Mouse (Mus musculus) MEL (cell line): ENCODE results near the gene Rnf151. TPM values are rescaled to one million over a fixed set of nuclear protein-coding genes. Genes with fewer than 3 reads are reported as not detected.

ENCODE experiments used
- DNase-seq: peaks from one replicate; pipeline ENCODE4 v3.0.0; 2011; ENCODE audit warnings: low read depth, low spot score
- H3K27ac ChIP-seq: 2 replicates; pipeline ENCODE4 v1.5.1; 2012; ENCODE audit warnings: low read depth, mild to moderate bottlenecking, control low read depth, low read length, moderate library complexity; ENCODE audit not compliant: control insufficient read depth
- H3K27me3 ChIP-seq, 2 experiments: fragments of 150-350 bp in 1 of 2; sonication (generic) in 1 of 2; 2 replicates each; pipeline ENCODE4 v1.6.1; 2012; ENCODE audit warnings: low read length in 2 of 2, mild to moderate bottlenecking in 2 of 2, improper control_type of control experiment in 1 of 2, moderate library complexity in 1 of 2; ENCODE audit not compliant: insufficient read depth in 2 of 2, control insufficient read depth in 1 of 2
- H3K36me3 ChIP-seq, 2 experiments: 2 replicates each; pipeline ENCODE4 v1.6.1; 2012 to 2014; ENCODE audit warnings: low read length in 2 of 2, improper control_type of control experiment in 1 of 2, inconsistent platforms in 1 of 2, mild to moderate bottlenecking in 1 of 2; ENCODE audit not compliant: insufficient read depth in 2 of 2, control insufficient read depth in 1 of 2
- H3K4me1 ChIP-seq, 2 experiments: fragments of 150-350 bp in 1 of 2; sonication (generic) in 1 of 2; 2 replicates each; pipeline ENCODE4 v1.6.1; 2012; ENCODE audit warnings: low read length in 2 of 2, improper control_type of control experiment in 1 of 2, mild to moderate bottlenecking in 1 of 2; ENCODE audit not compliant: insufficient read depth in 2 of 2, control insufficient read depth in 1 of 2
- H3K4me3 ChIP-seq, 2 experiments: fragments of 150-350 bp in 1 of 2; sonication (generic) in 1 of 2; 2 replicates each; pipeline ENCODE4 v1.5.1; 2012; ENCODE audit warnings: low read depth in 2 of 2, low read length in 2 of 2, mild to moderate bottlenecking in 2 of 2, moderate library complexity in 2 of 2, control low read depth in 1 of 2, improper control_type of control experiment in 1 of 2; ENCODE audit not compliant: control insufficient read depth in 1 of 2, insufficient read depth in 1 of 2
- H3K79me2 ChIP-seq: 2 replicates; pipeline ENCODE4 v1.6.1; 2012; ENCODE audit warnings: mild to moderate bottlenecking, low read length, moderate library complexity; ENCODE audit not compliant: control insufficient read depth, poor library complexity, insufficient read depth
- H3K9ac ChIP-seq: 2 replicates; pipeline ENCODE4 v1.6.1; 2012; ENCODE audit warnings: low read depth, mild to moderate bottlenecking, control low read depth, low read length, moderate library complexity; ENCODE audit not compliant: control insufficient read depth, poor library complexity, severe bottlenecking
- H3K9me3 ChIP-seq: fragments of 150-350 bp; sonication (generic); replicated peaks from 2 replicates; pipeline ENCODE4 v1.6.1; 2012; ENCODE audit warnings: mild to moderate bottlenecking, low read length, improper control_type of control experiment, moderate library complexity; ENCODE audit not compliant: insufficient read depth
- CTCF ChIP-seq, 3 experiments: IDR thresholded peaks in 2 of 3; conservative IDR thresholded peaks in 1 of 3; 2 replicates each; pipeline ENCODE4 v1.5.1; 2011 to 2012; ENCODE audit warnings: low read length in 3 of 3, low read depth in 2 of 3, mild to moderate bottlenecking in 2 of 3, improper control_type of control experiment in 1 of 3, inconsistent platforms in 1 of 3, mixed read lengths in 1 of 3, moderate library complexity in 1 of 3; ENCODE audit not compliant: control insufficient read depth in 1 of 3, insufficient read depth in 1 of 3, poor library complexity in 1 of 3, severe bottlenecking in 1 of 3
- ELF1 ChIP-seq: IDR thresholded peaks from 2 replicates; pipeline ENCODE4 v1.6.1; 2014; ENCODE audit warnings: low read depth, mild to moderate bottlenecking, inconsistent platforms, low read length, improper control_type of control experiment, moderate library complexity
- ETS1 ChIP-seq: IDR thresholded peaks from 2 replicates; pipeline ENCODE4 v1.6.1; 2012; ENCODE audit warnings: low read depth, mild to moderate bottlenecking, inconsistent platforms, low read length, improper control_type of control experiment, moderate library complexity
- GATA1 ChIP-seq: IDR thresholded peaks from 2 replicates; pipeline ENCODE4 v1.6.1; 2011; ENCODE audit warnings: low read depth, low read length, improper control_type of control experiment
- HCFC1 ChIP-seq: IDR thresholded peaks from 2 replicates; pipeline ENCODE4 v1.6.1; 2012; ENCODE audit warnings: low read depth, mild to moderate bottlenecking, inconsistent platforms, low read length, improper control_type of control experiment, moderate library complexity
- JUND ChIP-seq: IDR thresholded peaks from 2 replicates; pipeline ENCODE4 v1.6.1; 2011; ENCODE audit warnings: low read depth, mild to moderate bottlenecking, improper control_type of control experiment, low read length
- KAT2A ChIP-seq: conservative IDR thresholded peaks from 2 replicates; pipeline ENCODE4 v1.6.1; 2012; ENCODE audit warnings: low read depth, low read length, improper control_type of control experiment, inconsistent platforms
- MAFK ChIP-seq: IDR thresholded peaks from 2 replicates; pipeline ENCODE4 v1.6.1; 2011; ENCODE audit warnings: low read depth, mild to moderate bottlenecking, low read length, improper control_type of control experiment, borderline replicate concordance
- MAX ChIP-seq: IDR thresholded peaks from 2 replicates; pipeline ENCODE4 v1.6.1; 2011; ENCODE audit warnings: low read length, improper control_type of control experiment
- MEF2A ChIP-seq: IDR thresholded peaks from 2 replicates; pipeline ENCODE4 v1.6.1; 2014; ENCODE audit warnings: low read depth, mild to moderate bottlenecking, inconsistent platforms, low read length, improper control_type of control experiment; ENCODE audit not compliant: poor library complexity, insufficient replicate concordance, severe bottlenecking; ENCODE audit errors: extremely low read depth
- MXI1 ChIP-seq: IDR thresholded peaks from 2 replicates; pipeline ENCODE4 v1.6.1; 2011; ENCODE audit warnings: mild to moderate bottlenecking, low read depth, low read length, improper control_type of control experiment
- MYB ChIP-seq: IDR thresholded peaks from 2 replicates; pipeline ENCODE4 v1.6.1; 2011; ENCODE audit warnings: mild to moderate bottlenecking, low read depth, low read length, improper control_type of control experiment
- NELFE ChIP-seq: IDR thresholded peaks from 2 replicates; pipeline ENCODE4 v1.6.1; 2011; ENCODE audit warnings: low read depth, low read length, improper control_type of control experiment
- NRF1 ChIP-seq: IDR thresholded peaks from 2 replicates; pipeline ENCODE4 v1.6.1; 2014; ENCODE audit warnings: low read depth, mild to moderate bottlenecking, inconsistent platforms, low read length, improper control_type of control experiment, moderate library complexity; ENCODE audit not compliant: poor library complexity, insufficient read depth, severe bottlenecking
- POLR2A ChIP-seq, 2 experiments: IDR thresholded peaks; 2 replicates each; pipeline ENCODE4 v1.6.1; 2011 to 2012; ENCODE audit warnings: low read length in 2 of 2, mild to moderate bottlenecking in 2 of 2, control low read depth in 1 of 2, improper control_type of control experiment in 1 of 2, low read depth in 1 of 2, moderate library complexity in 1 of 2; ENCODE audit not compliant: control insufficient read depth in 1 of 2, insufficient read depth in 1 of 2, poor library complexity in 1 of 2
- POLR2AphosphoS2 ChIP-seq: IDR thresholded peaks from 2 replicates; pipeline ENCODE4 v1.6.1; 2011; ENCODE audit warnings: low read length, improper control_type of control experiment
- POLR2AphosphoS5 ChIP-seq: IDR thresholded peaks from 2 replicates; pipeline ENCODE4 v1.6.1; 2012; ENCODE audit warnings: low read depth, borderline replicate concordance, mild to moderate bottlenecking, inconsistent platforms, low read length, moderate library complexity, mixed read lengths
- SIN3A ChIP-seq: IDR thresholded peaks from 2 replicates; pipeline ENCODE4 v1.6.1; 2012; ENCODE audit warnings: low read length, improper control_type of control experiment, inconsistent platforms
- SMC3 ChIP-seq: IDR thresholded peaks from 2 replicates; pipeline ENCODE4 v1.6.1; 2011; ENCODE audit warnings: low read depth, low read length, improper control_type of control experiment
- TBP ChIP-seq: IDR thresholded peaks from 2 replicates; pipeline ENCODE4 v1.8.0; 2011; ENCODE audit warnings: low read depth, low read length, improper control_type of control experiment
- TCF12 ChIP-seq: IDR thresholded peaks from 2 replicates; pipeline ENCODE4 v1.6.1; 2014; ENCODE audit warnings: low read depth, mild to moderate bottlenecking, inconsistent platforms, low read length, improper control_type of control experiment, moderate library complexity
- UBTF ChIP-seq: IDR thresholded peaks from 2 replicates; pipeline ENCODE4 v1.6.1; 2012; ENCODE audit warnings: low read depth, mild to moderate bottlenecking, inconsistent platforms, low read length, improper control_type of control experiment, moderate library complexity, borderline replicate concordance; ENCODE audit not compliant: insufficient read depth
- USF1 ChIP-seq: IDR thresholded peaks from 2 replicates; pipeline ENCODE4 v1.6.1; 2014; ENCODE audit warnings: low read depth, mild to moderate bottlenecking, inconsistent platforms, low read length, improper control_type of control experiment, moderate library complexity
- USF2 ChIP-seq, 2 experiments: IDR thresholded peaks; 2 replicates each; pipeline ENCODE4 v1.6.1; 2011 to 2012; ENCODE audit warnings: improper control_type of control experiment in 2 of 2, low read length in 2 of 2, borderline replicate concordance in 1 of 2, inconsistent platforms in 1 of 2, low read depth in 1 of 2, mild to moderate bottlenecking in 1 of 2; ENCODE audit not compliant: insufficient read depth in 1 of 2
- ZKSCAN1 ChIP-seq: IDR thresholded peaks from 2 replicates; pipeline ENCODE4 v1.6.1; 2012; ENCODE audit warnings: low read depth, mild to moderate bottlenecking, inconsistent platforms, low read length, improper control_type of control experiment, moderate library complexity
- polyA plus RNA-seq, 2 experiments: library from polyadenylated mRNA; stranded (reverse) in 1 of 2; unstranded in 1 of 2; fragments of >175 nt in 1 of 2; fragments of >200 nt in 1 of 2; gene quantifications; 2 replicates each; pipeline versions ENCODE4 v1.2.1 to v1.2.4; 2012; ENCODE audit warnings: low replicate concordance in 2 of 2, low read depth in 1 of 2; ENCODE audit not compliant: insufficient read length in 2 of 2, insufficient read depth in 1 of 2, missing spikeins in 1 of 2
- total RNA-seq: library from RNA; depleted of rRNA; stranded (reverse); fragments of 300-350 nt; gene quantifications from 2 replicates; pipeline ENCODE4 v1.2.3, GENCODE M21; 2012

The Rnf151 gene
- total and polyA plus RNA-seq, 3 experiments, result 0.23 to 0.40 TPM; not detected in 1

DNA sequence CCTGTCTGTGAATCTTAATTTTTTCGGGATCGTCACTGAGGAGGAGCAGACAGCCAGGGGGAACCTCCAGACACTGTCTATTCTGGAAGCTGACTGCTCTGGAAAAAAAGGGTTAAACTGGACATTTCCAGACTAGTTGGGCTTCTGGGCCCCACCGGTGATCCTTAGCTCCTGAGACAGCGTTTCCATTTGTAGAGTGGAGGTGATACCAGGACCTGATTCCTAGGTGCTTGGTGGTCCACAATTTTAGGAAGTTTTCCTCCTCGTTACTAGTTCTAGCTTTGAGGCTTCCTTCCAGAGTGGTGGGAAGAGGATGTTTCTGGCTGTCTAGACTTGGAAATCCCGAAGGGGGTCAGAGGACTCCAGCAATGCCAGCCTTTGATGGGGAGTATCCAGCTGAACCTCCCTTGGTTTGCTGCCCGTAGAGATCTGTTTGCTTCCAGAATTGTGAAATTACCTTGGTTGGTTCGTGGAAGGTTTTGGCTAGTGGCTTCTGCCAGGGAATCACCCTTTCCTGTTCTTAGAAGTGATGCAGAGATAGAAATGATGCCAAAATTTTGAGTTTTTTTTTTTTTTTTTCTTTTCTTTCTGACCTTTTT is 47.5 kb downstream of the Rnf151 start:
- Histone ChIP-seq H3K9ac (peak overlapping the region; percentile 86), H3K27ac (peak overlapping the region; percentile 46), H3K36me3 (peaks cover 0 to 14% of the 10 kb centered on the region in 2 experiments; a peak in 2 of 4 replicates), H3K79me2 (peaks cover 49% of the 10 kb centered on the region), H3K4me3 (peak overlapping the region; percentile 90 to 99), H3K4me1 (peaks cover 0 to 26% of the 10 kb centered on the region in 2 experiments; a peak in 3 of 4 replicates), H3K9me3 (no peaks in the 10 kb centered on the region), H3K27me3 (peaks cover 0 to 2% of the 10 kb centered on the region in 2 experiments; a peak in 1 of 4 replicates)
- peak; percentile 40 for DNase-seq
- no peak for TF ChIP-seq SMC3
- TF ChIP-seq POLR2A (IDR thresholded peaks at IDR 0.05; ENCODE audit: control insufficient read depth in 1 of 2, insufficient read depth in 1 of 2, low read depth in 1 of 2, low read length in 2 of 2, poor library complexity in 1 of 2), result no peak
- no peak for TF ChIP-seq ZKSCAN1
- TF ChIP-seq TCF12, result no peak
- TF ChIP-seq MEF2A, result no peak
- no peak for TF ChIP-seq NRF1
- no peak for TF ChIP-seq MAFK
- TF ChIP-seq KAT2A, result no peak
- TF ChIP-seq ELF1, result no peak
- TF ChIP-seq MAX, result no peak
- TF ChIP-seq ETS1, result no peak
- TF ChIP-seq UBTF, result no peak
- no peak for TF ChIP-seq TBP

DNA sequence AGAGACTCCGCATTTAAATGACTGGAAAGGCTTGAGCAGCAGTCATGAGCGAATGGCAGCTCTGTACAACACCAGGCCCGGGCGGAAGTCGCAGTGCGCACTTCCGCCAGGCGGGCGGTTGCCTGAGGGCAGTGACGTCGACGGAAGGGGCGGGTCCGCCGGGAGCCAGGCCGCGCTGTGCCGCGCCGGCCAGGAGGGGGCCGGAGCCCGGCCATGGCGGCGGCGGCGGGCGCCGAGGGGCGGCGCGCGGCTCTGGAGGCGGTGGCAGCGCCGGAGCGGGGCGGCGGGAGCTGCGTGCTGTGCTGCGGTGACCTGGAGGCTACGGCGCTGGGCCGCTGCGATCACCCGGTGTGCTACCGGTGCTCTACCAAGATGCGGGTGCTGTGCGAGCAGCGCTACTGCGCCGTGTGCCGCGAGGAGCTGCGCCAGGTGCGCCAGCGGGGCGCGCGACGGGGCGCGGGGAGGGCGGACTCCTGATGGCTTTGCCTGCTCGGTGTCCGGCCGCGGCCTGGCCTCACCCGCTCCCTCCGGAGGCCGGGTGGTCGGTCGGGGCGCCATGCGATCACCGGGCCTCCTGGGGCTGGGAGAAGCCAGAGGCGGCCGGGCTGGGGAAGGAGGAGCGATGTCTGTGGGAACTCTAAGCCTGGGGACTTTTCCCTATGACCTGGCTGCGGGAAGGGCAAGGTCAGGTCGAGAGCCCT is 48.2 kb downstream of the Rnf151 start, which contains the start of gene Zfp598:
Zfp598 (plus strand) TSS at position 143 of the 701 bp plus-strand sequence.
- peaks cover 0 to 14% of the 10 kb centered on the region in 2 experiments; a peak in 2 of 4 replicates for H3K36me3 ChIP-seq
- peak within 1 kb of the TSS; percentile 86 for H3K9ac ChIP-seq
- H3K27ac ChIP-seq, result peak within 1 kb of the TSS; percentile 84
- no peaks in the 10 kb centered on the region for H3K9me3 ChIP-seq
- H3K4me1 ChIP-seq, result peaks cover 0 to 26% of the 10 kb centered on the region in 2 experiments; a peak in 3 of 4 replicates
- peak; percentile 94 for DNase-seq
- H3K27me3 ChIP-seq, result peaks cover 0 to 2% of the 10 kb centered on the region in 2 experiments; a peak in 1 of 4 replicates
- peaks cover 46% of the 10 kb centered on the region for H3K79me2 ChIP-seq
- 0 out of 6 replicates have a peak, but pooled peaks of 1 of the 3 experiments have one; percentile 5 for TF ChIP-seq CTCF (IDR thresholded peaks at IDR 0.05 in 2 of 3, conservative IDR thresholded peaks at IDR 0.05 in 1 of 3; ENCODE audit: control insufficient read depth in 1 of 3, insufficient read depth in 1 of 3, low read depth in 2 of 3, low read length in 3 of 3, poor library complexity in 1 of 3, severe bottlenecking in 1 of 3)
- peak; percentile 62 for TF ChIP-seq MYB
- peak; percentile 68 for TF ChIP-seq TCF12
- TF ChIP-seq TBP, result peak; percentile 92
- TF ChIP-seq POLR2A (IDR thresholded peaks at IDR 0.05; ENCODE audit: control insufficient read depth in 1 of 2, insufficient read depth in 1 of 2, low read depth in 1 of 2, low read length in 2 of 2, poor library complexity in 1 of 2), result peak; percentile 93 to 96; a peak in 3 of 4 replicates
- TF ChIP-seq POLR2AphosphoS2, result peak; percentile 87; the same call in 1 of the 2 replicates
- TF ChIP-seq HCFC1, result peak; percentile 92
- TF ChIP-seq NELFE, result peak; percentile 93
- peak; percentile 80 for TF ChIP-seq MXI1
- peak; percentile 47; the same call in 1 of the 2 replicates for TF ChIP-seq NRF1
- 0 out of 2 replicates have a peak, but pooled peaks have one; percentile 27 for TF ChIP-seq POLR2AphosphoS5
- no peak for TF ChIP-seq MAFK
- no peak for TF ChIP-seq JUND
- no peak for TF ChIP-seq USF2 (IDR thresholded peaks at IDR 0.05; ENCODE audit: borderline replicate concordance in 1 of 2, insufficient read depth in 1 of 2, low read depth in 1 of 2, low read length in 2 of 2)
- no peak for TF ChIP-seq USF1
- TF ChIP-seq GATA1, result no peak
- TF ChIP-seq MAX, result peak; percentile 30; the same call in 1 of the 2 replicates
- TF ChIP-seq MEF2A, result no peak
- peak; percentile 98 for TF ChIP-seq ELF1
- peak; percentile 90 for TF ChIP-seq SIN3A
- peak within 1 kb of the TSS; percentile 90 to 99 for H3K4me3 ChIP-seq
